Mouse (Mus musculus) heart, adult 18-20 months (tissue): ENCODE results near the gene Pex6. TPM values are rescaled to one million over a fixed set of nuclear protein-coding genes. Genes with fewer than 3 reads are reported as not detected.
A peak's percentile ranks its signal among the peaks of the same experiment; 100 is the strongest.

Source experiments
- DNase-seq, 2 experiments: peaks; one replicate each; pipeline ENCODE4 v3.0.0; 2021 to 2022; ENCODE audit warnings: mixed read lengths in 1 of 2
- long read RNA-seq, 2 experiments: library from polyadenylated mRNA; stranded (forward); transcript quantifications; one replicate each; pipeline ENCODE4 v2.0.0; 2021
- total RNA-seq, 2 experiments: library from RNA; stranded (reverse); gene quantifications; 2 replicates each; pipeline ENCODE4 v1.2.3; 2021

The Pex6 gene
- 10 to 100 TPM; 36.1 to 39.2 TPM for total RNA-seq
- long read RNA-seq, experiment 1, transcript Pex6-201 (17 exons, 3,200 nt): major isoform, 35 of 45 reads
- long read RNA-seq, experiment 1, partial matches to known transcripts: 1 of 45 reads
- long read RNA-seq, experiment 1, other reads (novel, unspliced or antisense): 8 of 45 reads
- long read RNA-seq, experiment 2, transcript Pex6-201 (17 exons, 3,200 nt): major isoform, 22 of 29 reads
- long read RNA-seq, experiment 2, partial matches to known transcripts: 6 of 29 reads
- long read RNA-seq, experiment 2, other reads (novel, unspliced or antisense): 0 of 29 reads

- DNase-seq: peak; percentile 95 to 96
Observed at GRCm38 (mm10) chr17:46710959-46711597, at the start of gene Pex6. Gene Pex6 (plus strand): TSS chr17:46711463.

GRCm38 (mm10) chr17:46661981-46662380 lies 49.3 kb upstream of the Pex6 start:
- no peak for DNase-seq

GRCm38 (mm10) chr17:46662730-46663129 lies 48.5 kb upstream of the Pex6 start:
- peak; percentile 51 to 79 for DNase-seq

- DNase-seq: peak; percentile 46 to 70
Observed at GRCm38 (mm10) chr17:46667712-46668111, 43.6 kb upstream of the Pex6 start.

GRCm38 (mm10) chr17:46669911-46670310 lies 41.4 kb upstream of the Pex6 start:
- no peak for DNase-seq

- peak; percentile 96 for DNase-seq
Observed at GRCm38 (mm10) chr17:46673850-46674529, 37.3 kb upstream of the Pex6 start, which contains the start of gene Rrp36. Gene Rrp36 (minus strand): TSS chr17:46674352.

- DNase-seq: no peak
Observed at GRCm38 (mm10) chr17:46674530-46675283, 36.6 kb upstream of the Pex6 start.

GRCm38 (mm10) chr17:46678416-46678815 lies 32.8 kb upstream of the Pex6 start, which contains the start of gene Mea1:
Gene Mea1 (plus strand): TSS chr17:46678793.
- peak; percentile 51 to 54 for DNase-seq

- DNase-seq: peak; percentile 53 to 56
Observed at GRCm38 (mm10) chr17:46678911-46679310, 32.4 kb upstream of the Pex6 start.

GRCm38 (mm10) chr17:46679843-46680759 lies 31.2 kb upstream of the Pex6 start:
- DNase-seq: peak in 1 of 2 experiments; percentile 68

- peak; percentile 97 to 99 for DNase-seq
Observed at GRCm38 (mm10) chr17:46680760-46681373, 30.4 kb upstream of the Pex6 start, which contains the start of gene Klhdc3. Gene Klhdc3 (minus strand): TSS chr17:46680914.

GRCm38 (mm10) chr17:46681466-46682118 lies 29.7 kb upstream of the Pex6 start:
- DNase-seq: no peak

GRCm38 (mm10) chr17:46682654-46683389 lies 28.4 kb upstream of the Pex6 start:
- no peak for DNase-seq

- no peak for DNase-seq
Observed at GRCm38 (mm10) chr17:46685913-46686312, 25.4 kb upstream of the Pex6 start.

GRCm38 (mm10) chr17:46690665-46691064 lies 20.6 kb upstream of the Pex6 start:
- no peak for DNase-seq

- DNase-seq: no peak
Observed at GRCm38 (mm10) chr17:46691390-46691789, 19.9 kb upstream of the Pex6 start.

- DNase-seq: no peak
Observed at GRCm38 (mm10) chr17:46694517-46695063, 16.7 kb upstream of the Pex6 start.

- DNase-seq: no peak
Observed at GRCm38 (mm10) chr17:46698515-46698914, 12.7 kb upstream of the Pex6 start.

- DNase-seq: no peak
Observed at GRCm38 (mm10) chr17:46699245-46699644, 12.0 kb upstream of the Pex6 start.
